Mouse (Mus musculus): ENCODE measurements around the gene Olfm1. TPM values are rescaled to one million over a fixed set of nuclear protein-coding genes. Genes with fewer than 3 reads are reported as not detected.
A peak's percentile ranks its signal among the peaks of the same experiment; 100 is the strongest.

The Olfm1 gene
- polyA plus RNA-seq (2016; fragmentation: Nextera tagmentation; extraction: Ambion mirVana): 3.7 and 8.8 TPM in 2 replicates

DNA sequence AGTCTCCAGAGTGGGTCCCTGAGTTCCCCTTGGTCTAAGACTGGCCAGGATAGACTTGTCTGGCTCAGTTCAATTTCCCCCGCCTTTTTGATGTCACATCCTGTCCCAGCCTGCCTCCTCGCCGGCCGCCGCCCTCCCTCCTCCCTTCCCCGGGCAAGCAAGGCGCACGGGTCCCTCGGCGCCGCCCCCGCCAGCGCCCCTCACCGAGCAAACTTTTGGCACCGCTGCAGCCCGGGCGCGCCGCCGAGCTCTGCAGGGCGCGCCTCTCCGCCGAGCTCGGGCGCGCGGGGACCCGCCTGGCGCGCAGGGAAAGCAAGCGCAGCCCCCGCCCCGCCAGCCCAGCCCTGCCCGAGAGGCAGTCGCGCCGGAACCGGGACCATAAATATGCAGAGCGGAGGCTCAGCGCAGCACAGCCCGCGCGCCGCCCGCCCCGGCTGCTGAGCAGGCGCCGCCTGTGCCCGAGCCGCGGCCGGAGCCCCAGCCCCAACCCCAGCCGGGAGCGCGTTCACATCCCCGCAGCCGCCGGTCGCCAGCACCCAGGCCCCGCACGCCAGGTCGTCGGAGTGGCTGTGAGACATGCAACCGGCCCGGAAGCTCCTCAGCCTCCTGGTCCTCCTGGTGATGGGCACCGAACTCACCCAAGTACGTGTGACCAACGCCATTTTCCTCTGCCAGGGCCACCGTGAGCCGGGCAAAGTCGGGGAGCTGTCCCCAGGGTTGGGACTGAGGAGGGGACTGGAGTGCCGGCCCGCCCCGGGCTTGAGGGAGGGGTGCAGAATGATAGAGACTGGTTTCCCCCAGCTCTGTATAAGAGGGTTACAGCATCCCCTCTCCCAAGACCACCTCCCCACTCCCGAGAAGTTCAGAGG is at the start of gene Olfm1:
Gene Olfm1 (plus strand): TSS at position 172 of the 869 bp plus-strand sequence.
- Histone ChIP-seq H3K4me3 (peak within 1 kb of the TSS; percentile 76), H3K27me3 (ENCODE audit: insufficient read depth, poor library complexity, severe bottlenecking) (peaks cover 50% of the 10 kb centered on the region), H3K9me3 (no peaks in the 10 kb centered on the region), H3K4me1 (peaks cover 16% of the 10 kb centered on the region), H3K27ac (peak within 1 kb of the TSS; percentile 54), H3K36me3 (no peaks in the 10 kb centered on the region)
- no peak for DNase-seq (ENCODE audit: low spot score)
- 2% methylated on average over 73 of the region's 76 CpGs for WGBS

DNA sequence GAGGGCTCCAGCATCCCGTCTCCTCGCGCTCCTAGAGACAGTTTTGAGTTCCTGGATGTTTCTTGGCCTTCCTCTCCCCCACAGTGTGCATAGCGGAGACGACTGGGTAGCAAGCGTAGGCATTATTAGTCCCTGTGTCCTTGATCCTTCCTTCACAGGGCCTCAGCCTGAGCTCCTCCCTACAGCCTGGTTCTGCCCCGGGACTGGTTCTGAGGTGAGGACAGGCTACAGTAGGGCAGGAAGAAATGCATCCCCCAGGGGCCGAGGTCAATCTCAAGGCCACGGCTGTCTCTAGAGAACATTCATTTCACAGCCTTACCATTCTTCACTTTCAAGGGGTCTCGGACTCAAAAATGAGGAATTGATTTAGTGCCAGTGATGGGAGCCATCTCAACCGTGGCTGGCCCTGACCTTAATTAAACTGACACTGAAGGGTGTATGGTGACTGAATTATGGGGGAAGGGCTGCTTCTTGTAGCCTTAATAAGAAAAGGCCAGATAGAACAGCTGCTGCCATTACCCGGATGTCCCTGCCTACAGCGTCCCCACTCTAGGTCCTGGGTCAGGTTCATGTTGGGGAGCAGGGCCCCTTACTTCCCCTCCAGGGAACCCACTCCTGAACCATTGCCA is 49.3 kb upstream of the Olfm1 start:
- H3K4me1 ChIP-seq: peaks cover 50% of the 10 kb centered on the region
- H3K36me3 ChIP-seq: no peaks in the 10 kb centered on the region
- no peak overlapping the region for H3K4me3 ChIP-seq
- no peak for DNase-seq (ENCODE audit: low spot score)
- H3K27me3 ChIP-seq (ENCODE audit: insufficient read depth, poor library complexity, severe bottlenecking): no peaks in the 10 kb centered on the region; the same call in 1 of the 2 replicates
- H3K9me3 ChIP-seq: no peaks in the 10 kb centered on the region
- WGBS: 80% methylated on average over 13 of the region's 13 CpGs
- no peak overlapping the region; the same call in 1 of the 2 replicates for H3K27ac ChIP-seq

DNA sequence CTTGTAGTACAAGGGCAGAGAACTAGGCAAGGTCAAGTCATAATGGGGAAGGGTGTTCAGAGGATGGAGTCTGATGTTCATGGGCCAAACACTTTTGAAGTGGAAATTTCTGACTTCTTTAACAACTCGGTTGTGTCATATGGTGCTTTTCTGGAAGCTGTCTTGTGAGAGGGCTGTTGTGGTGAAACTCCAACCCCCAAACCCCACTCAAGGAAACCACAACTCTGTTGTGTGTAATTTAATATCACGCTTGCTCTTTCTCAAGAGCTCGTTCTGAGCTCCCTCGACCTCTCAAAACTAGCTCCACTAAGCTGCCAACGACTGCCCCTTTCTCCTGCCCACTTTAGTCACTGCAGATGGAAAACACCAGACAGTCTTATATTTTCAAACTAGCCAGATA is 47.1 kb upstream of the Olfm1 start:
- H3K4me1 ChIP-seq: peaks cover 54% of the 10 kb centered on the region
- 80% methylated on average over 5 of the region's 5 CpGs for WGBS
- H3K4me3 ChIP-seq: no peak overlapping the region
- H3K36me3 ChIP-seq: no peaks in the 10 kb centered on the region
- no peaks in the 10 kb centered on the region; the same call in 1 of the 2 replicates for H3K27me3 ChIP-seq (ENCODE audit: insufficient read depth, poor library complexity, severe bottlenecking)
- no peak for DNase-seq (ENCODE audit: low spot score)
- H3K9me3 ChIP-seq: no peaks in the 10 kb centered on the region
- no peak overlapping the region for H3K27ac ChIP-seq

DNA sequence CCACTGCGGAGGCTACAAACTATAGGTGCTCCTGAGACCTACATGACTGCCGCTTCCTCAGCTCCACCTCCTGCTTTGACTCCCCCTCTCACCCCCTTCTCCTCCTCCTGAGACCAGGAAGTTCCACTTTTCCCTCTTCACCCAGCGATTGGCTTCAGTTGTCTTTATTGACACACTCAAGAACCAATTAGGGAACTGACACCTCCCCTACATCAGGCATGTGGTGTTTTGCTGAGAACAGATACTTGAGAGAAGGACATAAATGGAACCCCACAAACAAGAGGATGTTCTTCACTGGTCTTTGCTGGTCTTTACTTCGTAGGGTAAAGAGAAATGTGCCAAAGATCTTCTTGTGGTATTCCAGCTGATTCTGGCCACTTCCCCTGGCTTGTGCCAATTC is 46.6 kb upstream of the Olfm1 start:
- DNase-seq (ENCODE audit: low spot score): no peak
- H3K4me1 ChIP-seq: peaks cover 54% of the 10 kb centered on the region
- H3K4me3 ChIP-seq: no peak overlapping the region
- no peaks in the 10 kb centered on the region for H3K36me3 ChIP-seq
- H3K9me3 ChIP-seq: no peaks in the 10 kb centered on the region
- 69% methylated on average over 4 of the region's 4 CpGs for WGBS
- H3K27ac ChIP-seq: 0 out of 2 replicates have a peak overlapping the region, but pooled peaks have one; percentile 29
- H3K27me3 ChIP-seq (ENCODE audit: insufficient read depth, poor library complexity, severe bottlenecking): no peaks in the 10 kb centered on the region; the same call in 1 of the 2 replicates

DNA sequence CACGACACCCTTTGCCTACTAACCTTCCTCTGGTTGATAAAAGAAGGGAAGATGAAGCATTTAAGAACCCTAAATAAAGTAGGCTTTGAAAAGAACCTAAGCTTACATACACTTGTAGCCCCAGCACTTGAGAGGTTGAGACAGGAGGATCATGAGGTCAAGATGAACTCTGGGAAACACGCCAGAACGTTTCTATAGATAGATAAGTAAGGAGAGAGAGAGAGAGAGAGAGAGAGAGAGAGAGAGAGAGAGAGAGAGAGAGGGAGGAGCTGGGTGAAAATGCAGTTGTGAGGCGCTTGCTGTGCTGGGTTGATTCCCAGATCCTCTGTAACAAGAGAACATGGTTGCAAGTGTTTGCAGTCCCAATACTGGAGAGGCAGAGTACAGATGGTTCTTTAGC is 46.1 kb upstream of the Olfm1 start:
- WGBS: 49% methylated on average over 4 of the region's 4 CpGs
- DNase-seq (ENCODE audit: low spot score): no peak

DNA sequence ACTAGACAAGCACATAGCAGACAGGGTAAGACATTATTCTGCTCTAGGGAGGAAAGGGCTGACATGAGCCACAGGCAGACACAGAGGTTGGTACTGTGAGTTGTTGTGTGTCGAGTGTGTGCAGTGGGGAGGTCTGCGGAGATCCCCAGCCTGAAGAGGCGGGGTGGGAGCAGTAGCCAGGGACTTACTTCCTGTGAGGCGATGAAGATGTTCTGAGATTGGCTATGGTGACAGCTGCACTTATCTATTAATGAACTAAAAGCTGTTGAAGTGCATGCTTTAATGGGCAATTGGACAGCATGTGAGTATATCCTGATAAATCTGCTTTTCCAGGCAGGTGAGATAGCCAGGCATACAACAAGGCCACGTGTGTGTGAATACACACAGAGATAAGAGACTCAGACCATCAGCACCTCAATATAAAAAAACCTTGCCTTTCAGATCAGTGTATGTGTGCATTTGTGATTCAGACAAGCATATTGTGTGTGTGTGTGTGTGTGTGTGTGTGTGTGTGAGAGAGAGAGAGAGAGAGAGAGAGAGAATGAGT is 45.5 kb upstream of the Olfm1 start:
- H3K36me3 ChIP-seq: no peaks in the 10 kb centered on the region
- H3K9me3 ChIP-seq: no peaks in the 10 kb centered on the region
- no peak overlapping the region for H3K27ac ChIP-seq
- H3K4me1 ChIP-seq: peaks cover 43% of the 10 kb centered on the region
- H3K4me3 ChIP-seq: no peak overlapping the region
- DNase-seq (ENCODE audit: low spot score): no peak
- no peaks in the 10 kb centered on the region; the same call in 1 of the 2 replicates for H3K27me3 ChIP-seq (ENCODE audit: insufficient read depth, poor library complexity, severe bottlenecking)
- 51% methylated on average over 5 of the region's 5 CpGs for WGBS

More for the DNA sequence above, 46.1 kb upstream of the Olfm1 start:
- no peaks in the 10 kb centered on the region; the same call in 1 of the 2 replicates for H3K27me3 ChIP-seq (ENCODE audit: insufficient read depth, poor library complexity, severe bottlenecking)
- H3K4me1 ChIP-seq: peaks cover 49% of the 10 kb centered on the region
- H3K27ac ChIP-seq: no peak overlapping the region
- no peaks in the 10 kb centered on the region for H3K36me3 ChIP-seq
- no peaks in the 10 kb centered on the region for H3K9me3 ChIP-seq
- no peak overlapping the region for H3K4me3 ChIP-seq

DNA sequence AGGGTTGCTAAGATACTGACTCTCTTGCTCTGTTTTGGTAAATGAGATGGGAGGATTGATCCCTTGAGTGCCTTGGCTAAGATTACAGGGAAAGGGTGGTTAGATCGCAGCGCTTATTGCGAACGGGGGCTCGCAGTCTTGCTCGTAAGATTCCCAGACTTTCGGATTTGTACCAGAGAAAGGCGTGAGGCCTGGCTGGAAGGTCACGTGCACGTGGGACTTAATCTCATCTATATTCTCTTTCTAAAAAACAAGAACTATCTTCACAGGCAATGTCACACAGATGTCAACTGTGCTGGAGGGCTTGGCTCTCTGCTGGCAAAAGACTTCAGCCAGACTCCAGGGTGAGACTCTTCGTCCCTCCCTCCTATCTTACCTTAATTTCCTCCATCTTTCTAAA is 43.1 kb upstream of the Olfm1 start:
- Histone ChIP-seq H3K27me3 (ENCODE audit: insufficient read depth, poor library complexity, severe bottlenecking) (peaks cover 8% of the 10 kb centered on the region; the same call in 1 of the 2 replicates), H3K36me3 (no peaks in the 10 kb centered on the region), H3K4me3 (no peak overlapping the region), H3K4me1 (peaks cover 24% of the 10 kb centered on the region), H3K9me3 (no peaks in the 10 kb centered on the region), H3K27ac (no peak overlapping the region)
- DNase-seq (ENCODE audit: low spot score): no peak
- WGBS: 74% methylated on average over 11 of the region's 11 CpGs

DNA sequence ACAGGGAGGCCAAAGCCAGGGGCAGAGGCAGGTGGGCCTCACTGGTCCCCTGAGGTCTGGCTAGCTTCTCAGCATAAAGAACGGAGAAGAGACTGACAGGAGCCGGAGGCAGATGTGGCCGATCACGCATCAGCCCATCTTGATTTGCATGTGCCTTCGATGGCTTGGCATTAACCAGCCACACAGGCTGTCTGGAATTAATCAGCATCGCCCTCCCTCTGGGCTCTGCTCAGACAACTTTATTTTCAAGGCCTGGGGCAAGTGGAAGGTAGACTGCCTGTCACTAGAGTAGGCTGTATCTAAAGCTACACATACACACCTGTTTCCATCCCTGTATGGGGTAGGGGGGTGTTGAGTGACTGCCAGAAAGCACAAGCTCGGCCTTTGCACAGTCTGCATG is 32.2 kb upstream of the Olfm1 start:
- H3K27ac ChIP-seq: no peak overlapping the region
- H3K27me3 ChIP-seq (ENCODE audit: insufficient read depth, poor library complexity, severe bottlenecking): peaks cover 14% of the 10 kb centered on the region; the same call in 1 of the 2 replicates
- no peak for DNase-seq (ENCODE audit: low spot score)
- H3K4me3 ChIP-seq: no peak overlapping the region
- WGBS: 67% methylated on average over 7 of the region's 7 CpGs
- no peaks in the 10 kb centered on the region for H3K36me3 ChIP-seq
- H3K9me3 ChIP-seq: no peaks in the 10 kb centered on the region
- H3K4me1 ChIP-seq: peaks cover 10% of the 10 kb centered on the region; the same call in 1 of the 2 replicates

DNA sequence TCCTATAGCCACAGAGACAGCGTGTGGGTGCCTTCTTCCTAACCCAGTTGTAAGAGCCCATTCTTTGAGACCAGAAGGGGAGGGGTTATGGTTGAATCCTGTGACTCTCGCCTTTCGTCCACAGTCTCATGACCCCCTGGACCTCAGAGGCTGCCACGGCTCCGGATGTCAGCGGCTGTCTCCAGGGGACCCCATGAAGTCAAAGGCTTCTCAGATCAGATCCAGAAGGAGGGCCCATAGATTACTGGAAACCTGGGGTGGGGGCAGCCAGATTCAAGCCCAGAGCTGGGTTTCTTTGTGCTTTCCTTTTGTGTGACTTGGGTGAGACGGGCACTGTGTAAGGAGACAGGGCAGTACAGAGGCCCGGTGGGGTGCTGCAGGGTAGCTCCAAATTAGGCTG is 27.2 kb upstream of the Olfm1 start:
- WGBS: 74% methylated on average over 8 of the region's 8 CpGs
- H3K27me3 ChIP-seq (ENCODE audit: insufficient read depth, poor library complexity, severe bottlenecking): peaks cover 21% of the 10 kb centered on the region
- DNase-seq (ENCODE audit: low spot score): no peak
- no peak overlapping the region for H3K4me3 ChIP-seq
- peaks cover 10% of the 10 kb centered on the region; the same call in 1 of the 2 replicates for H3K4me1 ChIP-seq
- H3K9me3 ChIP-seq: no peaks in the 10 kb centered on the region
- no peaks in the 10 kb centered on the region for H3K36me3 ChIP-seq
- no peak overlapping the region for H3K27ac ChIP-seq

DNA sequence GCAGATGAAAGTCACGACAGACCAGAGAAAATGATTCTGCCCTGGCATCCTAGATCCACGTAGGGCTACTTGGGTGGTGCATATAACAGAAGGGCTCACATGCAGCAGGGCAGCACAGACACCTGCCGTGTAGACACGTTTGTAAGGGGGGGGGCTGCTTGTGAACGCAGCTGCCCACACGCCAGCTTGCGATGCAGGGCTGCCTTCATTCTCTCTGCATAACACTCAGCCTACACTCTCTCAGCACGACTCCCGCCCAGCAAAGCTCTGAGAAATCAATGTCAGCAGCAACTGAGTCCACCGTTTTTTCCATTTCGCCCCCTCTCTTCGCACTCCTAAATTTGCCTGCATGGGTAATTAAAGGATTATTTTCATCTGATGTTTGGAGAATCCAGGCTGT is 23.5 kb upstream of the Olfm1 start:
- H3K36me3 ChIP-seq: no peaks in the 10 kb centered on the region
- H3K27me3 ChIP-seq (ENCODE audit: insufficient read depth, poor library complexity, severe bottlenecking): peaks cover 21% of the 10 kb centered on the region
- no peaks in the 10 kb centered on the region for H3K4me1 ChIP-seq
- 72% methylated on average over 12 of the region's 12 CpGs for WGBS
- H3K27ac ChIP-seq: no peak overlapping the region
- no peaks in the 10 kb centered on the region for H3K9me3 ChIP-seq
- no peak overlapping the region for H3K4me3 ChIP-seq
- no peak for DNase-seq (ENCODE audit: low spot score)

DNA sequence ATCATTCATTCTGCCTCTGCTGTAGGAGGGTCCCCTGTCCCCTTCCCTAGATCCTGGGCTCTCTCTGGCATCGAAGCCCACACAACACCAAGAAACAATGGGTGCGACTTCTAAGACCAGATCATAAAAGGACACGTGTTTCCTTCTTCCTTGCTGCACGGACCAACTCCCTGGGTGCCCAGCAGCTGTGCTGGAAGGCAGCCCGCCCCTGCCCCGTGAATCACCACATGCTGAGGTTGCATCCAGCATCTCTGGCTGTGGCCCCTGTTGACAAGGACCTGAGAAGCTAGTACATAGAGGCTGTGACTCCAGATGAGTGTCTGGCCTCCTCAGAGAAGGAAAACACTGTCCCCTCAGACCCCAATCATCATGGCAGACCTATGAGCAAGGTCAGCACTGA is 20.8 kb upstream of the Olfm1 start:
- H3K36me3 ChIP-seq: no peaks in the 10 kb centered on the region
- no peak for DNase-seq (ENCODE audit: low spot score)
- no peaks in the 10 kb centered on the region for H3K4me1 ChIP-seq
- H3K9me3 ChIP-seq: no peaks in the 10 kb centered on the region
- WGBS: 64% methylated on average over 6 of the region's 6 CpGs
- peaks cover 21% of the 10 kb centered on the region for H3K27me3 ChIP-seq (ENCODE audit: insufficient read depth, poor library complexity, severe bottlenecking)
- H3K27ac ChIP-seq: no peak overlapping the region
- H3K4me3 ChIP-seq: no peak overlapping the region

DNA sequence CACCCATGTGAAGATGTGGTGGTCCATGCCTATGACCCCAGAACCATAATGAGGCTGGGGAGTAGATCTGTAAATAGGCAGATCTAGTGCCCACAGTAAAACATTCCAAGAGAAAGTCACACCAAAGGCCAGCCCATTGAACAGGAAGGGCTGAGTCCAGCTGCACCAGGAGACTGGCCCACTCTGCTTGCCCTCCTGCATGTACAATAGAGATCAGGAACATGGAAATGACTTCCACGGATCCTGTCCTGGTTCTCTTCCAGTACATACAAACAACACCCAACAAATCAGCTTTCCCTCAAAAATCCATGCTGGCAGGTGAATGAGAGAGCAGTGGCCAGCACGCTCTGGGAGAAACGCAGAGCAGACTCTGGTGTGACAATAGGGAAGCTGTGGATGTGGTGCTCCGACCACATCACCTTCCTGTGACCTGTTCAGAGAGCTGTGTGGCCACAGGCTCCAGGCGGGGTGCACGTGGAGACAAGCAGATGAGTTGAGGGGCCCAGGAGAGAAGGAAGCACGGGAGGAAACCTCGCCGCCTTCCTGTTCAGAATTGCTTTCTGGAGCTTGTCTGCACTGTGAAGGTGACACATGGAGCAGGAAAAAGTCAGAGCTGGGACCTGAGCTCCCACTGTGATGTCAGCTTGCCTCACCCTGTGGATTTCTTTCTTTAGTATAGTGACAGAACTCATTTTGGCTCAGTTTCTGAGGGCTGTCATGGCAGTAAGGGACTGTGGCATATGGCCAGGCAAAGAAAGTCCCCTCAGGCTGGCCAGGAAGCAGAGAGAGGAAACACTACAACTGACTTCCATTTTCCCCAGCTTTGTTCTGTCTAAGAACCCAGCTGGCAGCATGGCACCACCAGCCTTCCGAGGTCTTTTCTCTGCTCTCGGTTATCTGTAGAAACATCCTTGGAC is 19.3 kb upstream of the Olfm1 start:
- no peaks in the 10 kb centered on the region for H3K9me3 ChIP-seq
- H3K27ac ChIP-seq: no peak overlapping the region
- no peaks in the 10 kb centered on the region for H3K4me1 ChIP-seq
- H3K4me3 ChIP-seq: no peak overlapping the region
- no peak for DNase-seq (ENCODE audit: low spot score)
- 66% methylated on average over 11 of the region's 11 CpGs for WGBS
- peaks cover 20% of the 10 kb centered on the region for H3K27me3 ChIP-seq (ENCODE audit: insufficient read depth, poor library complexity, severe bottlenecking)
- no peaks in the 10 kb centered on the region for H3K36me3 ChIP-seq
